Mouse (Mus musculus) E14TG2a.4 (cell line): ENCODE measurements at regions not wholly inside any gene's neighbourhood (a gene's known extent, or its start where the extent isn't known, plus 50 kb on each side); places are given as distances from the start of the nearest gene placed in this dataset.

ENCODE experiments used
- CTCF ChIP-seq: conservative IDR thresholded peaks from 2 replicates; pipeline ENCODE4 v1.5.1; 2014; ENCODE audit warnings: low read length
- NANOG ChIP-seq: IDR thresholded peaks from 2 replicates; pipeline ENCODE4 v1.6.1; 2014; ENCODE audit warnings: borderline replicate concordance, low read length, mixed read lengths

GRCm38 (mm10) chr2:179231708-179232354, 210.4 kb upstream of the Cdh4 start:
- TF ChIP-seq CTCF = no peak
- TF ChIP-seq NANOG = no peak
